Mouse (Mus musculus) liver, embryonic 14.5 days (tissue): Measurements from ENCODE around the gene Timm50. TPM values are rescaled to one million over a fixed set of nuclear protein-coding genes. Genes with fewer than 3 reads are reported as not detected.

Experiments
- ATAC-seq: fragments of 200-750 bp; cut with Nextera tagmentation; 2 replicates; pipeline ENCODE4 v1.8.0; 2017; ENCODE audit warnings: moderate number of reproducible peaks, mild to moderate bottlenecking, moderate library complexity; ENCODE audit not compliant: insufficient read depth
- DNase-seq, 3 experiments: peaks; one replicate each; pipeline ENCODE4 v3.0.0-alpha.2; 2012 to 2013; ENCODE audit warnings: low read depth in 3 of 3, low spot score in 3 of 3
- H3K27ac ChIP-seq: fragments of 300-500 bp; sonication (generic); 2 replicates; pipeline ENCODE4 v1.5.1; 2014; ENCODE audit warnings: moderate library complexity, mild to moderate bottlenecking, control low read depth, inconsistent platforms
- H3K27me3 ChIP-seq: fragments of 300-500 bp; sonication (generic); 2 replicates; pipeline ENCODE4 v1.6.1; 2014; ENCODE audit warnings: mild to moderate bottlenecking, low read length, moderate library complexity; ENCODE audit not compliant: control insufficient read depth, insufficient read depth
- H3K36me3 ChIP-seq: fragments of 300-500 bp; sonication (generic); replicated peaks from 2 replicates; pipeline ENCODE4 v1.6.1; 2014; ENCODE audit warnings: low read depth; ENCODE audit not compliant: control insufficient read depth, insufficient read depth
- H3K4me1 ChIP-seq, 2 experiments: fragments of 200-500 bp in 1 of 2; fragments of 300-500 bp in 1 of 2; sonication (generic) in 1 of 2; replicated peaks; 2 replicates each; pipeline ENCODE4 v1.6.1; 2012 to 2014; ENCODE audit warnings: antibody characterized with exemption in 1 of 2, inconsistent platforms in 1 of 2, low read length in 1 of 2; ENCODE audit not compliant: control insufficient read depth in 2 of 2, insufficient read depth in 2 of 2
- H3K4me2 ChIP-seq: fragments of 300-500 bp; sonication (generic); 2 replicates; pipeline ENCODE4 v1.6.1; 2014; ENCODE audit warnings: low read depth, mild to moderate bottlenecking, control low read depth, moderate library complexity
- H3K4me3 ChIP-seq, 2 experiments: fragments of 200-500 bp in 1 of 2; fragments of 300-500 bp in 1 of 2; sonication (generic) in 1 of 2; 2 replicates each; pipeline ENCODE4 v1.5.1; 2012 to 2014; ENCODE audit warnings: low read depth in 2 of 2, low read length in 2 of 2, mild to moderate bottlenecking in 2 of 2, control low read depth in 1 of 2, inconsistent platforms in 1 of 2, moderate library complexity in 1 of 2; ENCODE audit not compliant: insufficient read depth in 1 of 2
- H3K9ac ChIP-seq: fragments of 300-500 bp; sonication (generic); replicated peaks from 2 replicates; pipeline ENCODE4 v1.6.1; 2014; ENCODE audit warnings: mild to moderate bottlenecking, control low read depth, moderate library complexity
- H3K9me3 ChIP-seq: fragments of 300-500 bp; sonication (generic); 2 replicates; pipeline ENCODE4 v1.6.1; 2016; ENCODE audit warnings: low read length, mixed read lengths; ENCODE audit not compliant: control insufficient read depth
- CTCF ChIP-seq: IDR thresholded peaks from 2 replicates; pipeline ENCODE4 v1.5.1; 2016; ENCODE audit warnings: antibody characterized with exemption, low read depth, control low read depth
- EP300 ChIP-seq: IDR thresholded peaks from 2 replicates; pipeline ENCODE4 v1.6.1; 2016; ENCODE audit warnings: antibody characterized with exemption, low read depth
- WGBS: fragments of 180-500 bp; shearing (Covaris S2); extraction: QIAGEN DNeasy Blood & Tissue Kit; methylation state at CpG from one replicate; pipeline ENCODE4 v1.1.7; 2014; ENCODE audit not compliant: insufficient replicate concordance; 5-methylcytosine and 5-hydroxymethylcytosine counted together
- polyA plus RNA-seq, 2 experiments: library from polyadenylated mRNA; depleted of rRNA in 1 of 2; stranded (reverse) in 1 of 2; unstranded in 1 of 2; fragments of >200 nt; fragmentation: Nextera tagmentation in 1 of 2; extraction: Ambion mirVana in 1 of 2; gene quantifications; 2 replicates each; pipeline versions ENCODE4 v1.2.1 to v1.2.3; 2012 to 2014

Timm50 gene
- polyA plus RNA-seq (2012; rRNA removed) (45.4 and 52.3 TPM in 2 replicates), polyA plus RNA-seq (2014; fragmentation: Nextera tagmentation; extraction: Ambion mirVana) (91.1 and 95.2 TPM in 2 replicates)

DNA sequence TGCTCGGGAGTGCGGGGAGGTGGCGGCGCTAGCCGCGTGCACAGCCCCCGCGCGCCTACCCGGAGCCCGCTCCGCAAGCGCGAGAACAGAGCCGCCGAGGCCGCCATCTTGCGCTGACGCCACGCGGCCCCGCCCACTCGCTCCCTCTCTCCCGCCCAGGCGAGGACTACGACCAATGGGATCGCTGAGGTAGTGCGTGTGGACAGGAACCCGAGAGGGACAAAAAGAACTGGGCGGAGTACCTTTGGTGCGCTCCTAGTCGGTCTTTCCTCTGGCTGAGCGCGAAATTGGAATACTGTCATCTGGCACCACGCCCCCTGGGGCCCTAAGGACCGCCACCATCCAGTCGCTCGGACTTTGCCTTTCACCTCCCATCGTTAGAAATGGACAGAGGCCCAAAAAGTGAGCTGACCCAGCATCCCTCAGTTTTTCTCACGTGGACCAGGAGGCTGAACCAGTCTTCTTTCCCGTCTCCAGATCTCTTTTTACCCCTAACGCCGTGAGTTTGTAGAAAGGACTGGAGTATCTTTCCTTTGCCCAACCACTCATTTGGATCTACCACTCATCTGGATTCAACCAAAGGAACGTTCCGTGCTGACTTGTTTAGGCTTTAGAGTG lies at the start of gene Timm50:
Timm50 (minus strand) TSS at position 147 of the 618 bp plus-strand sequence.
- H3K36me3 ChIP-seq: peaks cover 40% of the 10 kb centered on the region
- H3K4me1 ChIP-seq: peaks cover 4 to 6% of the 10 kb centered on the region in 2 experiments; a peak in 3 of 4 replicates
- peak within 1 kb of the TSS; percentile 97 for H3K4me2 ChIP-seq
- no peaks in the 10 kb centered on the region for H3K9me3 ChIP-seq
- no peaks in the 10 kb centered on the region for H3K27me3 ChIP-seq
- peak within 1 kb of the TSS; percentile 95 to 99 for H3K4me3 ChIP-seq
- peak within 1 kb of the TSS; percentile 94 for H3K9ac ChIP-seq
- TF ChIP-seq EP300 (peak; percentile 50; the same call in 1 of the 2 replicates), CTCF (peak; percentile 36; the same call in 1 of the 2 replicates)
- under 1% methylated on average over 45 of the region's 45 CpGs for WGBS
- H3K27ac ChIP-seq: peak within 1 kb of the TSS; percentile 41
- DNase-seq: peak; percentile 93 to 95 (median 94)
- ATAC-seq: peak; percentile 98

DNA sequence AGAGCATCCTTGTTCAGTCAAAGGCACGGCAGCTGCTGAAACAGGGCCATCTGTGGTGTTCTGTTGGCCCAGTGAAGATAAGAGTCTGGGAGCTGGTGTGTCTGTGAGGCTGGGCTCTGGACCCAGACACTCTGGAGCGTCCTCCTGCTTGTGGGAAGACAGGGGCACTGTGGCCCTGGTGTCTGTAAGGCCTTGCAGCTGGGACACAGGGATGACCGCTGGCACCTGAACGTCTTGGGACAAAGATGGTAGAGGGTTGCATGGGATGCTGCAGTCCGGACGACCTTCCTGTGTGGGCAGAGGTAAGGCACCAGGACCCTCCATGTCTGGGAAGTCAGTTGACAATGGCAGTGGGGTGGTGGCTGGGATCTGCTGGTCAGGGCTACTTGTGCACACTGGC lies 48.4 kb upstream of the Timm50 start:
- Histone ChIP-seq H3K9me3 (no peaks in the 10 kb centered on the region), H3K27ac (no peak overlapping the region), H3K4me3 (no peak overlapping the region), H3K4me2 (no peak overlapping the region), H3K27me3 (no peaks in the 10 kb centered on the region), H3K36me3 (no peaks in the 10 kb centered on the region), H3K9ac (no peak overlapping the region), H3K4me1 (peaks cover 0 to 10% of the 10 kb centered on the region in 2 experiments; a peak in 3 of 4 replicates)
- WGBS: 74% methylated on average over 6 of the region's 6 CpGs
- DNase-seq (no peak), ATAC-seq (no peak)
- TF ChIP-seq EP300 (no peak), CTCF (no peak)

DNA sequence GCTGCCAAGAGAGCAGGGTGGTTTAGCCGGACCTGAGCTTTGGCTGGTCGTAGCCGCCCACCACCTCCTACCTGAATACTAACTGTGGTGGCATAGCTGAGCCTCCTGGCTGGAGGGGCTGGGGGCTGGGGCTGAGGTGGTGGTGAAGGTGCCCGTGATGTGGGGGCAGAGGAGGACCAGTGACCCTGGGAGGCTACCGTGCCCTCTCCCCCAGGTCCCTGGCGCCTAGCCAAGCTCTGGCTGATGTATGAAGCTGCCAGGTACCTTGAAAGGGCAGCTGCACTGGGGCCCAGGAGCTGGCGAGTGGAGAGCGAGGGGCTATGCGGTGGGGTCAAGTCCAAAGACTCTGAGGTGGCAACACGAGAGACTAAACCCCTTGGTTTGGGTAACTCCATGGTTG lies 48.0 kb upstream of the Timm50 start:
- H3K27me3 ChIP-seq: no peaks in the 10 kb centered on the region
- ATAC-seq: no peak
- H3K4me1 ChIP-seq: peaks cover 0 to 10% of the 10 kb centered on the region in 2 experiments; a peak in 3 of 4 replicates
- no peak overlapping the region for H3K4me3 ChIP-seq
- peaks cover 2% of the 10 kb centered on the region; the same call in 1 of the 2 replicates for H3K36me3 ChIP-seq
- TF ChIP-seq EP300: no peak
- no peak for TF ChIP-seq CTCF
- WGBS: 72% methylated on average over 10 of the region's 10 CpGs
- H3K9ac ChIP-seq: no peak overlapping the region
- H3K27ac ChIP-seq: no peak overlapping the region
- no peak overlapping the region for H3K4me2 ChIP-seq
- no peak for DNase-seq
- H3K9me3 ChIP-seq: no peaks in the 10 kb centered on the region

DNA sequence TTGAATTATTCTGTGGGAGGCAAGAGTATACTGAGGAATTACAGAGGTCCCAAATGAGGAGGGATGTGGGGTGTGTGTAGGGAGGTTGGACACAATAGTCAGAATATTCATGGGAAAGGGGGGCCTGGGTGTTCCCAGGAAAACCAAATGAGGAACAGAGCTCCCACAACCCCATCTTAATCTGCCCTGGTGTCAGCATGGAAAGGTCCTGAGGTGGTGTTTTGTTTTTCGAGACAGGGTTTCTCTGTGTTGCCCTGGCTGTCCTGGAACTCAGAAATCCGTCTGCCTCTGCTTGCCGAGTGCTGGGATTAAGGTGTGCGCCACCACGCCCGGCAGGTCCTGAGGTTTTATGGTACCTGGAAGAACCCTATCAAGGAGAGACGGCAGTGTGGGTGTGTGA lies 46.6 kb upstream of the Timm50 start:
- Histone ChIP-seq H3K4me1 (peaks cover 0 to 10% of the 10 kb centered on the region in 2 experiments; a peak in 3 of 4 replicates), H3K4me3 (no peak overlapping the region), H3K36me3 (peaks cover 15% of the 10 kb centered on the region), H3K4me2 (no peak overlapping the region), H3K27ac (no peak overlapping the region), H3K9ac (no peak overlapping the region), H3K27me3 (no peaks in the 10 kb centered on the region), H3K9me3 (no peaks in the 10 kb centered on the region)
- TF ChIP-seq EP300 (no peak), CTCF (no peak)
- ATAC-seq (no peak), DNase-seq (no peak)
- 55% methylated on average over 7 of the region's 7 CpGs for WGBS

DNA sequence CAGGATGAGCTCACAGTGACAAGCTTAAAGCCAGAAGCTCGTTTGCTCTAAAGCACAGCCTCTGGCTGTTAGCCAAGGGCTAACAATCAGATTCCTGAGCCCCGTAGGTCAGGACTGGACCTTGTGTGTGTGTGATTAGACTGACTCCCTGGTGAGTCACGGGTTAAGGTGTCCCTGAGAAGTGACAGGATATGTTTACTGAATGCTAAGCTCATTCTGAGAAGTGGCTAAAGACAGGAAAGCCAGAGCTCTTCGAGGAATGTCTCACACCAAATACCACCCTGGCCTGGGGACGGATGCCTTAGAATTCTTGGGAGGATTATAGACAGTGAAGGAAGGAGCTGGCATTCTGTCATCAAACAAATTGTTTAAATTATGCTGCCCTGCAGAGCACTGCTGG lies 46.1 kb upstream of the Timm50 start:
- H3K27me3 ChIP-seq: no peaks in the 10 kb centered on the region
- H3K36me3 ChIP-seq: peaks cover 19% of the 10 kb centered on the region
- H3K4me1 ChIP-seq: peaks cover 0 to 10% of the 10 kb centered on the region in 2 experiments; a peak in 3 of 4 replicates
- peak overlapping the region; percentile 18; the same call in 1 of the 2 replicates for H3K4me2 ChIP-seq
- ATAC-seq: peak; percentile 34; the same call in 1 of the 2 replicates
- no peak for TF ChIP-seq EP300
- TF ChIP-seq CTCF: no peak
- H3K9me3 ChIP-seq: no peaks in the 10 kb centered on the region
- no peak overlapping the region; the same call in 1 of the 2 replicates for H3K27ac ChIP-seq
- WGBS: 10% methylated on average over 5 of the region's 5 CpGs
- no peak for DNase-seq
- H3K9ac ChIP-seq: no peak overlapping the region
- no peak overlapping the region for H3K4me3 ChIP-seq
